Mouse (Mus musculus): ENCODE data around the gene Gpx3. TPM values are rescaled to one million over a fixed set of nuclear protein-coding genes. Genes with fewer than 3 reads are reported as not detected.

The Gpx3 gene
- polyA plus RNA-seq, 1 experiment from 2014 or later = 89.6 TPM

Other genes with a start within 250 kb of the Gpx3 start
- gene Cdc42se2, start 114.8 kb upstream of the Gpx3 start, polyA plus RNA-seq (2014; fragmentation: Nextera tagmentation; extraction: Ambion mirVana) = 43.2 and 49.9 TPM in 2 replicates
- 9.4 and 11.3 TPM in 2 replicates for gene Lyrm7, start 41.5 kb upstream of the Gpx3 start, polyA plus RNA-seq (2014; fragmentation: Nextera tagmentation; extraction: Ambion mirVana)
- gene Hint1, start 36.1 kb upstream of the Gpx3 start, polyA plus RNA-seq (2014; fragmentation: Nextera tagmentation; extraction: Ambion mirVana) = 587 and 600 TPM in 2 replicates
- gene Tnip1, start 60.5 kb downstream of the Gpx3 start, polyA plus RNA-seq (2014; fragmentation: Nextera tagmentation; extraction: Ambion mirVana) = 11.4 and 12.1 TPM in 2 replicates
- 78.5 and 86.6 TPM in 2 replicates for gene Anxa6, start 131.0 kb downstream of the Gpx3 start, polyA plus RNA-seq (2014; fragmentation: Nextera tagmentation; extraction: Ambion mirVana)
- 1.2 and 1.4 TPM in 2 replicates for gene Ccdc69, start 175.7 kb downstream of the Gpx3 start, polyA plus RNA-seq (2014; fragmentation: Nextera tagmentation; extraction: Ambion mirVana)
- gene Gm2a, start 195.7 kb downstream of the Gpx3 start, polyA plus RNA-seq (2014; fragmentation: Nextera tagmentation; extraction: Ambion mirVana) = 13.9 and 15.9 TPM in 2 replicates
- not detected in 2 replicates for gene Slc36a3, start 249.3 kb downstream of the Gpx3 start, polyA plus RNA-seq (2014; fragmentation: Nextera tagmentation; extraction: Ambion mirVana)

Measured in liver, embryonic 11.5 days (tissue).